Mouse (Mus musculus): ENCODE data around the gene Kif5c. TPM values are rescaled to one million over a fixed set of nuclear protein-coding genes. Genes with fewer than 3 reads are reported as not detected.

Kif5c gene
- polyA plus RNA-seq, 1 experiment: not detected

- TF ChIP-seq GATA1 (IDR thresholded peaks at IDR 0.05; ENCODE audit: low read length): no peak
Observed at GRCm38 (mm10) chr2:49679135-49679964, 60.3 kb downstream of the Kif5c start.

GRCm38 (mm10) chr2:49682754-49683153 is 63.7 kb downstream of the Kif5c start:
- no peak for TF ChIP-seq GATA1 (IDR thresholded peaks at IDR 0.05; ENCODE audit: low read length)

- TF ChIP-seq GATA1 (IDR thresholded peaks at IDR 0.05; ENCODE audit: low read length): no peak
Observed at GRCm38 (mm10) chr2:49684808-49685207, 65.7 kb downstream of the Kif5c start.

- TF ChIP-seq GATA1 (IDR thresholded peaks at IDR 0.05; ENCODE audit: low read length): no peak
Observed at GRCm38 (mm10) chr2:49690421-49690826, 71.3 kb downstream of the Kif5c start.

GRCm38 (mm10) chr2:49691441-49691840 is 72.3 kb downstream of the Kif5c start:
- no peak for TF ChIP-seq GATA1 (IDR thresholded peaks at IDR 0.05; ENCODE audit: low read length)

- TF ChIP-seq GATA1 (IDR thresholded peaks at IDR 0.05; ENCODE audit: low read length): no peak
Observed at GRCm38 (mm10) chr2:49694727-49695126, 75.6 kb downstream of the Kif5c start.

GRCm38 (mm10) chr2:49695461-49695860 is 76.4 kb downstream of the Kif5c start:
- no peak for TF ChIP-seq GATA1 (IDR thresholded peaks at IDR 0.05; ENCODE audit: low read length)

DNA sequence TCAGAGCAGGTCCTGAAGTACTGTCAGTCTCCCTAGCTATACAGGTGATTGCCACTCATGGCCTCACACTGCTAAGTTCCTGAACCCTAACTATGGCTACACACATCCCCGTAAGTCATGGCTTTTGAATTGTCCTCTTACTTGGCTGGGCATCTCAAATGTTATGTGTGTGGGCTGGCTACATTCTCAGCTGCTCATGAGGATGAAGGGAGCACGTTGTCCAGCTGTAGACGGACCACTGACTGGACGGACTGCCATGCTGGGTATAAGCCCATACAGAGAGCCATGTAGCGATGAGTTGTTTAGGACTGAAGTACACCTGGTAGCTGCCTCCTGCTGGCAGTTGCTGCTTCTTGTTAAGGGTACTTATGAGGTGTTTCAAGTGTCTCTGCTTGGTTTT is 79.8 kb downstream of the Kif5c start:
- no peak for TF ChIP-seq GATA1 (IDR thresholded peaks at IDR 0.05; ENCODE audit: low read length)

DNA sequence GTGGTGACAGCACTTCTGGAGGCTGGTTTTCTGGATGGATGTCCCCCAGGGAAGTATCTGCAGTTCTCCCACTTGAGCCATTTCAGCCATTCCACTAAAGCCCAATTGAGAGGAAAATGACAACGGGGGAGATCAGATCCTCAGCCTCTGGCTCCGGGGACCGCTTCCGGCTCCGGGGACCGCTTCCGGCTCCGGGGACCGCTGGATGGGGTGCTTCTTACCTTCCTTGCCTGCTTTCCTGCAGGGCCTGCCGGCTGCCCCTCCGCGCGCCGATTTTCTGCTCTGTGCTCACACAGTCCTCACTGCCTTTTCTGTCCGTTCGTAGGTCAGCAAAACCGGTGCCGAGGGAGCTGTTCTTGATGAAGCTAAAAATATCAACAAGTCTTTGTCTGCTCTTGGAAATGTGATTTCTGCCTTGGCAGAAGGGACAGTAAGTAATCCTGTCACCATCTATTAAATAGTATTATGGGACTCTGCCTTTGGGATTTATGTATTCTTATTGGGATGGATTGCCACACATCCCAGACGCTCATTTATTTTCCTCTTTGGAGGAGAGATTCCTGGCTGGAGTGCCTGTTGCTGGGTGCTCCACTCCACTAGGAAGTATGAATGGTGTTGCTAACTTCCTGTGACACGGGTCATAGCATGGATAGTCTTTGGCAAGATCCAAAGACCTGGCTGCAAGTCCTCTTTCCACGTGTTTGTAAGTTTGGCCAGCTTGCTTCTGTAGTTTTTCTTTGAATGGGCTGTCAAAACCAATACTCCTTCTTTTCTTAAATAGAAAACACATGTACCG is 81.3 kb downstream of the Kif5c start:
- TF ChIP-seq GATA1 (IDR thresholded peaks at IDR 0.05; ENCODE audit: low read length): no peak

DNA sequence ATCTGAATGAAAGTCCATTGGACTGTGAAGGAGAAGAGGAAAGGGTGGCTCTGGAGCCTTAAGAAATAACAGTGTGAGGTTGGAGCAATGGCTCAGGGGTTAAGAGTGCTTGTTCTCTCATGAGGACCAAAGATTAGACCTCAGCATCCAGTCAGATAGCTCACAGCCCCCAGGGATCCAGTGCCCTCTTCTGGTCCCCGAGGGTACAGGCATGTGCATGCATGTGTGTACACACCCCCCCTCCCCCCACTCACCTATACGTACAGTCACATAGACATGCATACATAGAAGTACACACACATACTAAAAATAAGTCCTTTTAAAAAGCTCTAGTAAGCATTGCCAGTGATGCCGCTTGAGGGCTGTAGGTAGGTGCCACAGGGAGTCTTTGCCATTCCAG is 91.1 kb downstream of the Kif5c start:
- no peak for TF ChIP-seq GATA1 (IDR thresholded peaks at IDR 0.05; ENCODE audit: low read length)

DNA sequence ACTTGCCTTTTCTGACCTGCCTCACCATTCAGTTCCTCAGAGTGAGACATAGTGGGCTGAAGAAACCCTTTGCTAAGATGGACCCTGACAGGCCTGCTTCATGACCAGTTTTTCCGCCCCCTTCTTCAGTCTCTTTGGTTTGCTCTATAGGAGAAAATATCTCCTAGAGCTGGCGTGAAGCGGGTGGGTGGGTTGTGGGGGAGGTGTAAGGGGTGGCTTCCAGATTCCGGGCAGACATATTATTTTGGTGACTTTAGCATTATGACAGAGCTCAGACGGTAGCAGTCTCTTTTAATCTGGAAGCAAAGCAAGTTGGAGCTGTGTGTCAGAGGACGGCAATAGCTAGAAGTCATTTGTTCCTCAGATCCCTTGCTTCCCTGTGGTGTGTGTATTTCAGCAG is 92.6 kb downstream of the Kif5c start:
- no peak for TF ChIP-seq GATA1 (IDR thresholded peaks at IDR 0.05; ENCODE audit: low read length)

- TF ChIP-seq GATA1 (IDR thresholded peaks at IDR 0.05; ENCODE audit: low read length): no peak
Observed at GRCm38 (mm10) chr2:49712336-49712887, 93.3 kb downstream of the Kif5c start.

DNA sequence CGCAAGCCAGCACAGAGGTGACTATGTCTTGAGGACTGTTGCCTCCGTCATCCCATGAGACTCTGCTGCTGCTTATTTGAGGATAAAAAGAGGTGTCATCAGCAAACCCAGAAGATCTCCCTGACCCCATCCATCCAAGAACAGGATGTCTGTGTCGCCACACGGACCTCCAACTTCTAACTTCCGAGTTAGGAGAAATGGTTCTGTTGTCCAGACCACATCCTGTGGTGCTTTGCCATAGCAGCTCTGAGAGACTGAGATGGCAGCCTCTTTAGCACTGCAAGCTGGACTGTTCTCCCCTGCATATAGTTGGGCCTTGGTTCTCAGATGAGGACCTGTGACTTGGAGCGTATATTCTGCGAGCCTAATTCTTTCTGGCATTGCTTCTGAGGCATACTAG is 97.4 kb downstream of the Kif5c start:
- no peak for TF ChIP-seq GATA1 (IDR thresholded peaks at IDR 0.05; ENCODE audit: low read length)

DNA sequence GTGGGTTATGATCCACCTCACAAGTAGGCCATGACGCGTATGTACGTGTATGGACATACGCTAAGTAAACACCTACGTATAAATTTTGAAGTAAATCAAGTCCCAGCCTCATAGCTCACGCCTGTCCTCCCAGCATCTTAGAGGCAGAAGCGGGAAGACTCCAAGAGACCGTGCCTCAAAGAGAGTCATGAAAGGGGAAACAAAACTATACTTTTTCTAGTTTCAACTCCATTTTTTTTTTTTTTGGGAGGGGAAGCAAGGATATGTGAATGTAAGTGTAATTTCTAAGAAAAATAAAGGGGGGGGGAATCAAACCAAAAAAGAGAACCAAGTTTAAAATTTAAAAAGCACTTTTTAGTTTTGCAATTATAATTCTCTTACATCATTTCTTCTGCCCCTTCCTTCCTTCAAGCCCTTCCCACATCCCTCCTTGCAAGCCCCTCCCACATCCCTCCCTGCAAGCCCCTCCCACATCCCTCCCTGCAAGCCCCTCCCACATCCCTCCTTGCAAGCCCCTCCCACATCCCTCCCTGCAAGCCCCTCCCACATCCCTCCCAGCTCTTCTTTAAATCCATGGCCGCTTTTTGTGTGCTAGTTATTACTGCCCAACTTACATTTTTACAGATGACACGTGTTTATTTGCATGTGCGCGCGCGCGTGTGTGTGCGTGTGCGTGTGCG is 98.5 kb downstream of the Kif5c start:
- TF ChIP-seq GATA1 (IDR thresholded peaks at IDR 0.05; ENCODE audit: low read length): no peak

DNA sequence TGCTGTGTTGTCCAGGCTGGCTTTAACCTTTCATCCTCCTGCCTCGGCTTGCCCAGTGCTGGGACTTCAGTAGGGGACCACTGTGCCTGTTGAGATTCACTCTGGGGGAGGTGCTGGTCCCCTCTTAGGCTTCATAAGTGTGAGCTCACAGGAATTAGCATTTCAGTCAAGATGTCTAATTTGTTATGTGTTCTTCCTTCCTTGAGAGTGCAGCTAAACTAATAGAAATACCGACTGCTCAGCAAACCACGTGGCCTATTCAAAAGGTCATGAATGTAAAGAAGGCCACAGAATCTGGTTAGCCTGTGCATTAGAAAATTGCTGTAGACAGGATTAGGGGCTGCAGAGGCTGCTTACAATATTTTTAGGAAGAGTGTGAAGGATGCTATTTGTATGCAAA is 99.4 kb downstream of the Kif5c start:
- TF ChIP-seq GATA1 (IDR thresholded peaks at IDR 0.05; ENCODE audit: low read length): no peak
